ENCODE assay signal across 9 mouse cellular contexts in the genomic region with DNA sequence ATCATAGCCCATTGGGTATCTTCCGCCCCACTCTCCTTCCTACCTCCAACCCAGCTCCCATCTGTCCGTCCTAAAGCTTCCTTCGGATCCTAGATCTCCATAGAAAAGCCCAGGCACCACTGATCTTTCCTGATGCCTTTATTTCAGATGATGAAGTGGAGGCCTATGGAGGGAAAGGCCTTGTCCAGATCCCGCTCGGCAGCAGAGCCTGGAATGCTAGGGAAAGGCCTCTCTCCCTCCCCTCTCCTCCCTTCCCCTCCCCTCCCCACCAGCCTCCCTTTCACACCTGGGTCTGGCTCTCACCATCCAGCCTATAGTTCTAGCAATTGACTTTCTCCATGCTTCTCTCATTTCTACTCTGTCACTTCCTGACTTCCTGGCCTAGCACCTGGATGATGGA.
DNase-seq lines count a peak whose midpoint lies in the region; ATAC-seq and TF ChIP-seq lines count a peak whose summit lies in the region.
"Had no signal": no experiment of that assay in that cellular context is flagged by ENCODE, and none has a peak within 500 bp of the region (broad histone marks: within the 10 kb centered on the region; RNA-seq: fewer than 3 reads in every experiment).

No protein-coding gene starts in this region.

- H3K9me3 ChIP-seq in lung, postnatal 0 days (ENCODE audit: low read length): no peaks in the 10 kb centered on the region
- no peaks in the 10 kb centered on the region for H3K9me3 ChIP-seq in forebrain, embryonic 10.5 days
- H3K9me3 ChIP-seq in limb, embryonic 15.5 days: no peaks in the 10 kb centered on the region

- no peak overlapping the region for H3K9ac ChIP-seq in lung, postnatal 0 days (replicated peaks; ENCODE audit: low read depth)
- H3K9ac ChIP-seq in limb, embryonic 15.5 days: no peak overlapping the region

- TF ChIP-seq EP300 in lung, postnatal 0 days (IDR thresholded peaks at IDR 0.05): no peak

- no peaks in the 10 kb centered on the region for H3K27me3 ChIP-seq in lung, postnatal 0 days (replicated peaks; ENCODE audit: insufficient read depth, low read length)
- H3K27me3 ChIP-seq in forebrain, embryonic 10.5 days (ENCODE audit: poor library complexity, severe bottlenecking): 0 out of 2 replicates have a peak, but pooled peaks cover 5% of the 10 kb centered on the region
- no peaks in the 10 kb centered on the region for H3K27me3 ChIP-seq in limb, embryonic 15.5 days

- no peak for TF ChIP-seq POLR2A in lung, adult 2 months (IDR thresholded peaks at IDR 0.05; ENCODE audit: borderline replicate concordance, extremely low read depth, low read depth, low read length)

- no peak overlapping the region for H3K4me3 ChIP-seq in lung, postnatal 0 days (ENCODE audit: low read depth, low read length)
- no peak overlapping the region for H3K4me3 ChIP-seq in lung, adult 2 months (replicated peaks; ENCODE audit: extremely low read depth, low read depth, low read length)
- H3K4me3 ChIP-seq in forebrain, embryonic 10.5 days: peak overlapping the region; percentile 64
- H3K4me3 ChIP-seq in limb, embryonic 15.5 days: peak overlapping the region; percentile 49

- no peak for ATAC-seq in lung, postnatal 0 days
- ATAC-seq in limb, embryonic 15.5 days (ENCODE audit: insufficient number of reproducible peaks, low FRiP score, low TSS enrichment, low read depth): no peak
- ATAC-seq: activated CD4-positive, CD25-positive, alpha-beta regulatory T cell, adult 4 months had no signal

- 58% methylated on average over 5 of the region's 5 CpGs for whole genome bisulfite sequencing in lung, postnatal 0 days
- WGBS in lung, adult 2 months: 73% methylated on average over 5 of the region's 5 CpGs
- 58% methylated on average over 5 of the region's 5 CpGs for WGBS in forebrain, embryonic 10.5 days
- WGBS in limb, embryonic 15.5 days: 46% methylated on average over 5 of the region's 5 CpGs

- no peaks in the 10 kb centered on the region for H3K36me3 ChIP-seq in lung, postnatal 0 days (ENCODE audit: insufficient read depth, low read length)
- peaks cover 2% of the 10 kb centered on the region for H3K36me3 ChIP-seq in forebrain, embryonic 10.5 days (replicated peaks)
- H3K36me3 ChIP-seq in limb, embryonic 15.5 days: no peaks in the 10 kb centered on the region

- no peak for DNase-seq in lung, postnatal 0 days (ENCODE audit: low spot score)
- no peak for DNase-seq in lung, adult 2 months
- DNase-seq in forebrain, embryonic 10.5 days (ENCODE audit: extremely low spot score, low spot score): no peak
- DNase-seq in frontal cortex, postnatal 25 days (ENCODE audit: low spot score in 2 of 2): no peak
- DNase-seq in adrenal gland, postnatal 4 days (ENCODE audit: low spot score in 2 of 2): no peak
- DNase-seq in adrenal gland, adult 2 months: no peak
- DNase-seq: kidney, adult 9 months had no signal

- TF ChIP-seq CTCF in lung, postnatal 0 days (IDR thresholded peaks at IDR 0.05): no peak
- no peak for TF ChIP-seq CTCF in lung, adult 2 months (IDR thresholded peaks at IDR 0.05; ENCODE audit: insufficient read depth, low read length)

- H3K27ac ChIP-seq in lung, postnatal 0 days (ENCODE audit: low read length): no peak overlapping the region
- H3K27ac ChIP-seq in forebrain, embryonic 10.5 days: peak overlapping the region; percentile 91; the same call in 1 of the 2 replicates
- H3K27ac ChIP-seq in limb, embryonic 15.5 days: peak overlapping the region; percentile 43; the same call in 1 of the 2 replicates

- H3K4me2 ChIP-seq in lung, postnatal 0 days (replicated peaks; ENCODE audit: low read depth, low read length): peak overlapping the region; percentile 48; the same call in 1 of the 2 replicates
- peak overlapping the region; percentile 55 for H3K4me2 ChIP-seq in limb, embryonic 15.5 days

- peaks cover 6% of the 10 kb centered on the region; the same call in 1 of the 2 replicates for H3K4me1 ChIP-seq in lung, postnatal 0 days (ENCODE audit: insufficient read depth, low read depth, low read length)
- H3K4me1 ChIP-seq in lung, adult 2 months (ENCODE audit: control insufficient read depth, insufficient read depth, low read length): peaks cover 17% of the 10 kb centered on the region
- H3K4me1 ChIP-seq in forebrain, embryonic 10.5 days: peaks cover 68% of the 10 kb centered on the region
- peaks cover 60% of the 10 kb centered on the region for H3K4me1 ChIP-seq in limb, embryonic 15.5 days

Comparison
In these comparisons a context has a peak if more than half of its experiments do, and no peak if none do; other contexts are left out.
1. H3K4me3 ChIP-seq: peak in forebrain, embryonic 10.5 days (single experiment) and limb, embryonic 15.5 days (single experiment); none in lung, postnatal 0 days (single experiment) and lung, adult 2 months (single experiment).